Mouse (Mus musculus) embryonic fibroblast, embryonic 13.5 days (primary cell): Measurements from ENCODE around the gene Clmn.

Experiments used
- CTCF ChIP-seq: IDR thresholded peaks from 2 replicates; pipeline ENCODE4 v1.5.1; 2011; ENCODE audit warnings: mild to moderate bottlenecking, control low read depth, low read length, moderate library complexity, borderline replicate concordance; ENCODE audit not compliant: insufficient read depth
- POLR2A ChIP-seq: IDR thresholded peaks from 2 replicates; pipeline ENCODE4 v1.6.1; 2011; ENCODE audit warnings: low read depth, mild to moderate bottlenecking, control low read depth, low read length, moderate library complexity

DNA sequence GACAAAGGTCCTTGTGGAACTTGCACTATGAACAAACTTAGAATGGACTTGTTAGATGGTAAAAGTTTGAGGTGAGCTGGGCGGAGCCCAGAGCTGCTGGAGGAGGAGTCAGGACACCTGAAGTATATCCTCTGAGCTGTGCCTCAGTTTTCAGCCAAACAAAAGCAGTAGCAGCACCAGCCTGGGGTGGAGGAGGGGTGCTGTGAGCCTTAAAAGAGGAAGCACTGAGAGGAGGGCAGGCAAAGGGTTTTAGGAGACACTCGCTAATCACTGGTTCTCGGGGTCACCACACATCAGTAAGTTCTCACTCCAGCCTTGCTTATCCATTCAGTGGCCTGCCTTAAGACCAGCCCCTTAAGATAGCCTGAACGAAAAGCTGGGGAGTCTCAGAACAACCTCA lies 30.1 kb downstream of the Clmn start:
- no peak for TF ChIP-seq POLR2A
- TF ChIP-seq CTCF = no peak
